Mouse (Mus musculus): ENCODE measurements around the gene Fbxw28.
"Not testable (repeated sequence)": the region's sequence is repeated elsewhere in the genome, so short reads cannot be mapped to it uniquely, and the experiment has no call there.

The Fbxw28 gene

GRCm38 (mm10) chr9:109339559-109339958, at the start of gene Fbxw28:
Gene Fbxw28, minus strand, starts transcription at chr9:109339659.
- in situ Hi-C loops (cut with MboI, MseI) = not testable (repeated sequence)

- in situ Hi-C loops (cut with MboI, MseI) = not testable (repeated sequence)
Measured at GRCm38 (mm10) chr9:109287576-109287975, 51.9 kb downstream of the Fbxw28 start, which contains the start of gene Fbxw14. Gene Fbxw14, minus strand, starts transcription at chr9:109287676.

Data from T-helper 1 cell (primary cell).